Mouse (Mus musculus) bone marrow, adult 2 months (tissue): ENCODE measurements around the gene Gid4.

Experiments
- CTCF ChIP-seq: fragments of 200-500 bp; IDR thresholded peaks from 2 replicates; pipeline ENCODE4 v1.5.1; 2011; ENCODE audit warnings: low read length, control low read depth; ENCODE audit not compliant: control insufficient read depth, insufficient read depth
- POLR2A ChIP-seq: fragments of 200-500 bp; IDR thresholded peaks from 2 replicates; pipeline ENCODE4 v1.6.1; 2011; ENCODE audit warnings: low read depth, mild to moderate bottlenecking, control low read depth, low read length, borderline replicate concordance; ENCODE audit not compliant: control insufficient read depth

- TF ChIP-seq CTCF: no peak
- TF ChIP-seq POLR2A: no peak
These were observed 42.5 kb upstream of the Gid4 start for GRCm38 (mm10) chr11:60374481-60374880.
